Mouse (Mus musculus) heart, embryonic 11.5 days (tissue): ENCODE measurements around the gene Mta1. TPM values are rescaled to one million over a fixed set of nuclear protein-coding genes. Genes with fewer than 3 reads are reported as not detected.
A peak's percentile ranks its signal among the peaks of the same experiment; 100 is the strongest.

ENCODE experiments used
- ATAC-seq: fragments of 200-750 bp; cut with Nextera tagmentation; replicated peaks from 2 replicates; pipeline ENCODE4 v1.8.0; 2017; ENCODE audit warnings: moderate library complexity; ENCODE audit not compliant: insufficient number of reproducible peaks, low FRiP score, low TSS enrichment
- H3K27ac ChIP-seq: fragments of 300-500 bp; sonication (generic); 2 replicates; pipeline ENCODE4 v1.5.1; 2014; ENCODE audit warnings: mild to moderate bottlenecking, low read depth, low read length
- H3K27me3 ChIP-seq: fragments of 300-500 bp; sonication (generic); 2 replicates; pipeline ENCODE4 v1.6.1; 2014; ENCODE audit warnings: mild to moderate bottlenecking, low read length, mixed read lengths; ENCODE audit not compliant: control insufficient read depth, insufficient read depth
- H3K36me3 ChIP-seq: fragments of 300-500 bp; sonication (generic); 2 replicates; pipeline ENCODE4 v1.6.1; 2014; ENCODE audit warnings: mild to moderate bottlenecking, low read length, moderate library complexity, mixed read lengths; ENCODE audit not compliant: control insufficient read depth, insufficient read depth
- H3K4me1 ChIP-seq: fragments of 300-500 bp; sonication (generic); 2 replicates; pipeline ENCODE4 v1.6.1; 2014; ENCODE audit warnings: low read length; ENCODE audit not compliant: control insufficient read depth, insufficient read depth
- H3K4me2 ChIP-seq: fragments of 300-500 bp; sonication (generic); 2 replicates; pipeline ENCODE4 v1.6.1; 2014; ENCODE audit warnings: mild to moderate bottlenecking, moderate library complexity
- H3K4me3 ChIP-seq: fragments of 300-500 bp; sonication (generic); 2 replicates; pipeline ENCODE4 v1.5.1; 2014; ENCODE audit warnings: low read depth, low read length
- H3K9ac ChIP-seq: fragments of 300-500 bp; sonication (generic); 2 replicates; pipeline ENCODE4 v1.6.1; 2014; ENCODE audit warnings: mild to moderate bottlenecking, low read depth, low read length, moderate library complexity
- H3K9me3 ChIP-seq: fragments of 300-500 bp; sonication (generic); replicated peaks from 2 replicates; pipeline ENCODE4 v1.6.1; 2016; ENCODE audit warnings: low read length; ENCODE audit not compliant: control insufficient read depth
- WGBS: fragments of 180-500 bp; shearing (Covaris S2); extraction: QIAGEN DNeasy Blood & Tissue Kit; methylation state at CpG from one replicate; pipeline ENCODE4 v1.1.7; 2014; ENCODE audit not compliant: insufficient replicate concordance; 5-methylcytosine and 5-hydroxymethylcytosine counted together
- polyA plus RNA-seq: library from polyadenylated mRNA; unstranded; fragments of >200 nt; fragmentation: Nextera tagmentation; extraction: Ambion mirVana; gene quantifications from 2 replicates; pipeline ENCODE4 v1.2.1, GENCODE M21; 2014

The Mta1 gene
- polyA plus RNA-seq, 1 experiment from 2014 or later: 14.7 TPM

DNA sequence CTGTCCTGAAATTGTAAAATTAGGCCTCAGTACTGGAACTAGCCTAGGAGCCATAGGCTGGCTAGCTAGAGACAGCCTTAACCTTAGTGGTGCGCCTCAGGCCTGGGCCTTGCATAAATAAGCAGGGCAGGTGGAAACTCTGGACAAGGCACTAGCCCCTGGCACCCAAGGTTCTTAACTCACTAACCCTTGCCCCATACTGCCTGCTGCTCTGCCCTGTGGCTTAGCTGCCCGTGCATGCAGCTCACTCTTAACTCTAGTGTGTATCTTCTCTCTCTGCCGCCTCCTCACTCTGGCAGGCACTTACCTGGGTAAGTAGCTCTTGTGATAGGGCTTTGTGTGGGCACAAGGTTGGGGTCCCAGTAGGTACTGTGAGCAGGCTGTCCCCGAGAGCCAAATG lies 36.4 kb downstream of the Mta1 start:
- H3K4me1 ChIP-seq: peaks cover 72% of the 10 kb centered on the region
- no peak overlapping the region; the same call in 1 of the 2 replicates for H3K27ac ChIP-seq
- H3K4me2 ChIP-seq: no peak overlapping the region
- no peak overlapping the region; the same call in 1 of the 2 replicates for H3K9ac ChIP-seq
- ATAC-seq: no peak
- H3K36me3 ChIP-seq: peaks cover 59% of the 10 kb centered on the region
- H3K4me3 ChIP-seq: no peak overlapping the region
- H3K27me3 ChIP-seq: no peaks in the 10 kb centered on the region
- 75% methylated on average over 4 of the region's 4 CpGs for WGBS
- H3K9me3 ChIP-seq: no peaks in the 10 kb centered on the region

DNA sequence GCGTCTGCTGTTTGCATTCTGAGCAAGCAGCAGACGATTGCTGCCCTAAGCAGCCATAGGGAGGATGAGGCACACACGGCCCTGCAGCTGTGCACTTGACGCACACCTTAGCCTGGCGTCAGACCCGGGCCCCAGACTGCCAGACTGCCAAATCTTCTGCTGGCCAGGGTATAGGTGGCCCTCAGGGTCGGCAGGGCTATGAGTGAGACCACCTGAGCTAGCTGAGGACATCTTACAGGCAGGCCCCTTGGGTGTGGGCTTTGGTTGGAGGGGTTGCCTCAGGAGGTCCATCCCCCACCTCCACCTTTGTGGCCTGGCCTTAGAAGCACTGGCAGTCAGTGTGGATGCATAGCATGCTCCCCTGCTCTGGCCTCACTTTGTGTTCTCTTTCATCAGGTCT lies 37.3 kb downstream of the Mta1 start:
- Histone ChIP-seq H3K4me3 (no peak overlapping the region), H3K36me3 (peaks cover 52% of the 10 kb centered on the region), H3K27ac (no peak overlapping the region), H3K4me1 (peaks cover 75% of the 10 kb centered on the region), H3K9ac (no peak overlapping the region), H3K27me3 (no peaks in the 10 kb centered on the region), H3K4me2 (no peak overlapping the region), H3K9me3 (no peaks in the 10 kb centered on the region)
- WGBS: 83% methylated on average over 7 of the region's 7 CpGs
- ATAC-seq: no peak

DNA sequence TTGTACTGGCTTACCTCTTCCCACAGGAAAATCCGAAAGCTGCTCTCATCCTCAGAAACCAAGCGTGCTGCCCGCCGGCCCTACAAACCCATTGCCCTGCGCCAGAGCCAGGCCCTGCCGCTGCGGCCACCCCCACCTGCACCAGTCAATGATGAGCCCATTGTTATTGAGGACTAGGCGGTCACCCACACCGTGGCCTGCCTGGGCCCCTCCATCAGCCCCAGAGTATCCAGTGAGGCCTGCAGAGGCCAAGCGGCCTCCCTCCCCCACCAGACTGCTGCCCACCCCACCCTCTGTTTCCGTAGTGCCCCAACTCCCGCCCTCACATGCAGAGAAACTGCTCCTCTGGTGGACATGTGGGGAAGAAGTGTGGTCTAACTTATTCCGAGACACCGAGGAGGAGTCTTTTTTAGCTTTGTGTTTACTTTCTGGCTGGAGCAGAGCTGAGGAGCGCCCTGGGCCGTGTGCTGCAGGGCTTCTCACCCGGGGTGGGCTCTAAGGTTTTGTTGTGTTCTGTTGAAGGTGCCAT lies 38.5 kb downstream of the Mta1 start:
- H3K9me3 ChIP-seq: no peaks in the 10 kb centered on the region
- H3K4me2 ChIP-seq: no peak overlapping the region
- H3K27ac ChIP-seq: peak overlapping the region; percentile 97

DNA sequence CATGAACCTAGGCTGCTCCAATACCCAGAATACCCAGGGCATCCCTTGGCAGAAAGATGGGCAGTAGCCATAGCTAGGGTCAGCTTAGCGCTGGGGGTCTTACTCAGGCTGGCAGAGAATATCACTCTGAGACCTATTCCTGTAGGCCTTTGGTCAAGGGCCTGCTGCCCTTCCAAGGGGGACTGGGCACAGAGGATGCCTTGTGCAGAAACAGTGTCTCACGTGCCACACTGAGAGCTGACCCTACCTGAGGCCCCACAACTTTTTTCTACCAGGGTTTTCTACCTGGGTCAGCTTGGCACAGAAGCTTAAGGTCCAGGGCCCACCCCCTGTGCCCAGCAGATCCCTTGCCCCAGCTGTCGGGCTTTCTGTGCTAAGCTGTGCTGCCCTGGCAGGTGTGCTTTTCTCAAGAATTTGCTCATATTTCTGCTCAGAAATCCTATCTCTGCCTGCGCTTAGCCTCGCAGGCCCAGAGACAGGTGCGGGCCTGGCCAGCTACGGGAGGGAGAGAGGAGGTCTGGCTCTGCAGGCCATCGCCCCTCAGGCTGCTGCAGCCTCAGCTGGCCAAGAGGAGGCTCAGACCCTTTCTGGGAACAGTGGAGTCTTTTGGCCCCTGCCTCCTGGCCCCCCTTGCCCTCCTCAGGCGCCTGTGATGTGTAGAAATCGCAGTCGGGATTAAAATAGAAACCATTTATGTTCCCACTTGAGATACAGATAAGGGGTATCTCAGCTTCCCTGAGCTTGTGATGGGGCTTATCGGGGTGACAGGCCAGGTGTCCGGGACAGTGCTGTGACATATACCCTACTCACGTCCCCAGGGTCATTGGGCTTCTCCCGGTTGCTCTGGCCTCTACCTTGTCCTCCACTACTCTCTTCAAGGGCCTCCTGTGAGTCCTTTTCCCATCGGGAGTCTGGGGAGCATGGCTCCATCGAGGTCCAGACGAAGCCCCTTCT lies 39.5 kb downstream of the Mta1 start:
- H3K27me3 ChIP-seq: no peaks in the 10 kb centered on the region
- ATAC-seq: peak; percentile 8; the same call in 1 of the 2 replicates
- H3K9ac ChIP-seq: peak overlapping the region; percentile 23; the same call in 1 of the 2 replicates
- peaks cover 70% of the 10 kb centered on the region for H3K4me1 ChIP-seq
- peak overlapping the region; percentile 97 for H3K27ac ChIP-seq
- H3K4me3 ChIP-seq: no peak overlapping the region
- no peaks in the 10 kb centered on the region for H3K9me3 ChIP-seq
- H3K36me3 ChIP-seq: peaks cover 31% of the 10 kb centered on the region
- no peak overlapping the region; the same call in 1 of the 2 replicates for H3K4me2 ChIP-seq
- WGBS: 49% methylated on average over 18 of the region's 18 CpGs

More for the DNA sequence above, 38.5 kb downstream of the Mta1 start:
- WGBS: 66% methylated on average over 17 of the region's 17 CpGs
- H3K9ac ChIP-seq: peak overlapping the region; percentile 23; the same call in 1 of the 2 replicates
- H3K4me1 ChIP-seq: peaks cover 75% of the 10 kb centered on the region
- no peaks in the 10 kb centered on the region for H3K27me3 ChIP-seq
- no peak for ATAC-seq
- H3K4me3 ChIP-seq: no peak overlapping the region
- H3K36me3 ChIP-seq: peaks cover 40% of the 10 kb centered on the region

DNA sequence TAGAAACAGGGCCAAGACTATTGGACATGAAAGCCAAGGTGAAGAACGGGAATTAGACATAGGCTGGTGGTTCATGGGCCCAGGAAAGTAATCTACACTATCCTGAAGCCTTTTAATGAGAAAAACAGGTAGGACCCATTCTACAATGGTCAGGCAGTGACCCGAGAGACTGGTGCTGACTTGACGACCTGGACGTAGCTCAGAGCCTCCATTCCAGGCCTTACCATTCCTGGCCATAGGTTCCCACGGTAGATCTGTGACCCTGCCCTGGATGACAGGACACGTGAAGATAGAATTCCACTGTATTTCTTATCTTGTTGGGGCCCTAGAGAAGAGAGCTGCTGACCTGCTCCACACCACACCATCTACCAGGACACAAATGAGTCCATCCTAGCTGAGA lies 40.2 kb downstream of the Mta1 start:
- H3K27me3 ChIP-seq: no peaks in the 10 kb centered on the region
- peak overlapping the region; percentile 94 for H3K4me2 ChIP-seq
- peaks cover 68% of the 10 kb centered on the region for H3K4me1 ChIP-seq
- H3K4me3 ChIP-seq: no peak overlapping the region
- no peak for ATAC-seq
- H3K9me3 ChIP-seq: no peaks in the 10 kb centered on the region
- peaks cover 25% of the 10 kb centered on the region for H3K36me3 ChIP-seq
- H3K9ac ChIP-seq: peak overlapping the region; percentile 28; the same call in 1 of the 2 replicates
- 49% methylated on average over 6 of the region's 6 CpGs for WGBS
- H3K27ac ChIP-seq: peak overlapping the region; percentile 97

DNA sequence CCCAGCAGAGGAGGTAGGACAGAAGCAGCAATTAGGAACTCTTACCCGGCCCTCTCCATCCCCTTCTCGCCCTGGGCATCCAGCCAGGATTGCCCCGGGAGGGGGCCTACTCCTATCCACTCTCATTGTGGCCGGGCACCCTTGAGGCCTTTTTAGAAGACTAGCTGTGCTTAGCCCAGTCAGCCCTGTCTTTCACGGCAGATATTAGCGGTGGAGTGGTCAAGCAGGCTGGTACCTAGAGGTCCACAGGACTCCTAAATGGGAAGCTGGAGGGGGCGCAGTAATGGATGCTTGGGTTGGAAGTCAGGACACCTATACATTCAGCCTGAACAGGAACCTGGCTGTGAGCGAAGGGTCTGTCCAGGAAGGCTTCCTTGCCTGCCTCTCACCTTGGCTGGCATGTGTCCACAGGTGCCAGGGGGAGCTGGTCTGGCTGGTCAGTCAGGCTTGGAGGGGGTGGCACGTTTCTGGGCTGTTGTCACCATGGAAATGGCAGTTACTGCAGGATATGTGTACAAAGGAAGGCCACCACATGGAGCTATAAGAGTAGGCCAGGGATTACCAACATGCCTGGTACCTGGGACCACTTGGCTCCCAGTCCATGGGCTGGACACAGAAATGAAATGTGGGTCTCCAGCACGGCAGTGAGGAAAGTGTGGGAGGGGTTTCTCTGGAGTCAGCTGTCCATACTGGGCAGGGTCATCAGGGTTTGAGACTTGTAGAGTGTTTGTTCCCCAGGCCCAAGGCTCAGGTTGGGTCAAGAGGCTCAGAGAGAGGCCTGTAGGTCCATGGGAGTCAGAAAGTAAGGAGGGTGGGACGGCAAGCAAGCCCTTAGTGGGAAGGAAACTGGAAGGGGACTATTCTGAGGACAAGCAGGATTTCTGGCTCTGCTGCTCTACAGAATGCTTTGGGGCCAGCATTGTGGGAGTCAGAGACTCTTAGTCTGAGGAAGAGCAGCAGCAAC lies 41.1 kb downstream of the Mta1 start:
- peaks cover 21% of the 10 kb centered on the region for H3K36me3 ChIP-seq
- ATAC-seq: no peak
- no peaks in the 10 kb centered on the region for H3K27me3 ChIP-seq
- H3K4me3 ChIP-seq: peak overlapping the region; percentile 87
- H3K4me1 ChIP-seq: peaks cover 68% of the 10 kb centered on the region
- peak overlapping the region; percentile 94 for H3K4me2 ChIP-seq
- H3K27ac ChIP-seq: peak overlapping the region; percentile 97
- peak overlapping the region; percentile 99; the same call in 1 of the 2 replicates for H3K9ac ChIP-seq
- WGBS: 42% methylated on average over 11 of the region's 11 CpGs
- no peaks in the 10 kb centered on the region for H3K9me3 ChIP-seq

DNA sequence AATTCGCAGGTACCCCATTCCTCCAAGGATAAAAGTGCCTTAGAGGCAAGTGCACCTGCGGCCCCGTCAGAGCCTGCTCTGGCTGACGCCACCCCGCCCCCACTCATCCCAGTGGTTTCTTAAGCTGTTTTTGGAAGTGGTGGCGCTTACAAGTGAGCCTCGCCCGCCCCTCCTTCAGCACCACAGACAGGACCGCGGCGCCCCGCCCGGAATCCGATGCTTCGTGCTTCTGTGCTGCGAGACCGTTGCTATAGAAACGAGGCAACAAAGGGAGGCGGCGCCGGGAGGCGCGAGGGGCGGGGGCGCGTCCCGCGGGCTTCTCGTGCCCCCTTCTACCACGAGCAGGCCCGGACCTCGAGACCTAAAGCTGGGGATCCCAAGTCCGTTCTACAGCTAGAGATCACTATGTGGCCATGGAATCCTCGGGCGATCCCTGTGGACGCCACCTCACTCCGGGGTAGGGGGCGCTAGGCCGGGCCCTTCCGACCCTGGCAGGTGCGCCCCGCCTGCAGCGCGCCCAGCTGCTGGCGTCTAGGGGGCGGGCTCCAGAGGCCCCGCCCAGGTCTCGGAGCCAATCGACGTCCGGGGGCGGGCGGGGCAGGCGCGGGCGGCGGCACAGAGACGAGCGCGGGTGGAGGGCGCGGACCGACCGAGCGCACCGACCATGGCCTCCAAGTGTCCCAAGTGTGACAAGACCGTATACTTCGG lies 42.0 kb downstream of the Mta1 start, which contains the start of gene Crip2:
TSS of gene Crip2 (plus strand) at position 329 of the 708 bp plus-strand sequence.
- Histone ChIP-seq H3K27ac (peak within 1 kb of the TSS; percentile 97), H3K4me3 (peak within 1 kb of the TSS; percentile 87), H3K9ac (peak within 1 kb of the TSS; percentile 99), H3K9me3 (no peaks in the 10 kb centered on the region), H3K36me3 (peaks cover 25% of the 10 kb centered on the region), H3K27me3 (no peaks in the 10 kb centered on the region), H3K4me1 (peaks cover 67% of the 10 kb centered on the region), H3K4me2 (peak within 1 kb of the TSS; percentile 94)
- peak; percentile 83 for ATAC-seq
- under 1% methylated on average over 55 of the region's 68 CpGs for WGBS
